Mouse (Mus musculus): ENCODE results near the gene Lysmd4. TPM values are rescaled to one million over a fixed set of nuclear protein-coding genes. Genes with fewer than 3 reads are reported as not detected.

Gene Lysmd4
- total and polyA plus RNA-seq, 3 experiments, result 4.0 to 12.0 (median 5.0) TPM

- DNase-seq (ENCODE audit: extremely low read depth), result no peak
- H3K27ac ChIP-seq (ENCODE audit: insufficient read depth, low read depth), result no peak overlapping the region
- peaks cover 5 to 28% of the 10 kb centered on the region in 2 experiments for H3K4me1 ChIP-seq (ENCODE audit: control insufficient read depth in 1 of 2, insufficient read depth in 2 of 2)
- H3K27me3 ChIP-seq (replicated peaks), result no peaks in the 10 kb centered on the region
- H3K79me2 ChIP-seq (replicated peaks; ENCODE audit: control insufficient read depth, extremely low read depth, insufficient read depth, poor library complexity, severe bottlenecking), result 0 out of 2 replicates have a peak, but pooled peaks cover 4% of the 10 kb centered on the region
- H3K4me2 ChIP-seq (ENCODE audit: insufficient read depth, low read depth, poor library complexity, severe bottlenecking), result no peak overlapping the region
- in situ Hi-C loops (cut with MboI; ENCODE audit: low pct_ligation_motif_present, low pct_unique_long_range_greater_than_20kb, low sequenced_read_pairs) (loop anchor here (25.0 kb wide), 2 partner anchors 126 to 276 kb away; partner anchors contain the start of gene Mef2a), dilution Hi-C loops (cut with MboI; ENCODE audit: extremely low pct_ligation_motif_present, extremely low pct_unique_long_range_greater_than_20kb, low sequenced_read_pairs) (no loop called here)
- no peaks in the 10 kb centered on the region for H3K9me3 ChIP-seq (replicated peaks; ENCODE audit: low read length)
- TF ChIP-seq RCOR1 (conservative IDR thresholded peaks at IDR 0.05; ENCODE audit: low read depth, low read length) (no peak), MYC (IDR thresholded peaks at IDR 0.05; ENCODE audit: low read depth, low read length) (no peak)
- H3K9ac ChIP-seq (ENCODE audit: insufficient read depth, low read depth), result no peak overlapping the region
- peaks cover 64 to 92% of the 10 kb centered on the region in 2 experiments for H3K36me3 ChIP-seq (replicated peaks in 1 of 2; ENCODE audit: control insufficient read depth in 1 of 2, insufficient read depth in 1 of 2, low read length in 1 of 2)
- no peak overlapping the region for H3K4me3 ChIP-seq (replicated peaks in 1 of 3; ENCODE audit: low read depth in 2 of 3, low read length in 2 of 3, poor library complexity in 1 of 3)
These were observed 14.0 kb downstream of the Lysmd4 start for GRCm38 (mm10) chr7:67236351-67236750.

- in situ Hi-C loops (cut with MboI; ENCODE audit: low pct_ligation_motif_present, low pct_unique_long_range_greater_than_20kb, low sequenced_read_pairs) (loop anchor here (25.0 kb wide), 2 partner anchors 125 to 275 kb away; partner anchors contain the start of gene Mef2a), dilution Hi-C loops (cut with MboI; ENCODE audit: extremely low pct_ligation_motif_present, extremely low pct_unique_long_range_greater_than_20kb, low sequenced_read_pairs) (no loop called here)
- TF ChIP-seq SMC3 (IDR thresholded peaks at IDR 0.05; ENCODE audit: low read depth, low read length) (no peak), HCFC1 (IDR thresholded peaks at IDR 0.05; ENCODE audit: low read depth, low read length) (no peak), MAZ (IDR thresholded peaks at IDR 0.05; ENCODE audit: low read depth, low read length) (no peak)
- no peak for DNase-seq (ENCODE audit: extremely low read depth)
- Histone ChIP-seq H3K27me3 (replicated peaks) (no peaks in the 10 kb centered on the region), H3K9ac (ENCODE audit: insufficient read depth, low read depth) (no peak overlapping the region), H3K9me3 (replicated peaks; ENCODE audit: low read length) (no peaks in the 10 kb centered on the region), H3K27ac (ENCODE audit: insufficient read depth, low read depth) (0 out of 2 replicates have a peak overlapping the region, but pooled peaks have one; percentile 46), H3K36me3 (replicated peaks in 1 of 2; ENCODE audit: control insufficient read depth in 1 of 2, insufficient read depth in 1 of 2, low read length in 1 of 2) (peaks cover 57 to 87% of the 10 kb centered on the region in 2 experiments), H3K4me1 (ENCODE audit: control insufficient read depth in 1 of 2, insufficient read depth in 2 of 2) (peaks cover 5 to 34% of the 10 kb centered on the region in 2 experiments), H3K79me2 (replicated peaks; ENCODE audit: control insufficient read depth, extremely low read depth, insufficient read depth, poor library complexity, severe bottlenecking) (0 out of 2 replicates have a peak, but pooled peaks cover 7% of the 10 kb centered on the region), H3K4me3 (replicated peaks in 1 of 3; ENCODE audit: low read depth in 2 of 3, low read length in 2 of 3, poor library complexity in 1 of 3) (no peak overlapping the region), H3K4me2 (ENCODE audit: insufficient read depth, low read depth, poor library complexity, severe bottlenecking) (no peak overlapping the region)
These were observed 15.4 kb downstream of the Lysmd4 start for GRCm38 (mm10) chr7:67237752-67238151.

- dilution Hi-C loops (cut with MboI; ENCODE audit: extremely low pct_ligation_motif_present, extremely low pct_unique_long_range_greater_than_20kb, low sequenced_read_pairs), result no loop called here
- TF ChIP-seq ZNF384 (IDR thresholded peaks at IDR 0.05; ENCODE audit: low read depth, low read length) (no peak), MEF2A (IDR thresholded peaks at IDR 0.05; ENCODE audit: borderline replicate concordance, low read depth, low read length) (no peak), JUND (conservative IDR thresholded peaks at IDR 0.05; ENCODE audit: low read depth, low read length) (no peak), IRF4 (IDR thresholded peaks at IDR 0.05; ENCODE audit: low read depth, low read length) (no peak), GABPA (IDR thresholded peaks at IDR 0.05; ENCODE audit: insufficient replicate concordance, low read depth, low read length) (no peak), EP300 (IDR thresholded peaks at IDR 0.05; ENCODE audit: low read length) (no peak), POLR2AphosphoS2 (IDR thresholded peaks at IDR 0.05; ENCODE audit: low read depth, low read length) (no peak), CTCF (conservative IDR thresholded peaks at IDR 0.05 in 1 of 2, IDR thresholded peaks at IDR 0.05 in 1 of 2; ENCODE audit: low read depth in 2 of 2, low read length in 2 of 2) (no peak), SIN3A (IDR thresholded peaks at IDR 0.05; ENCODE audit: low read length) (no peak), NELFE (IDR thresholded peaks at IDR 0.05; ENCODE audit: low read depth, low read length) (no peak), SMC3 (IDR thresholded peaks at IDR 0.05; ENCODE audit: low read depth, low read length) (no peak), ZMIZ1 (IDR thresholded peaks at IDR 0.05; ENCODE audit: low read depth, low read length) (no peak), USF1 (IDR thresholded peaks at IDR 0.05; ENCODE audit: low read depth, low read length) (no peak), TCF12 (IDR thresholded peaks at IDR 0.05; ENCODE audit: low read depth, low read length) (no peak), HCFC1 (IDR thresholded peaks at IDR 0.05; ENCODE audit: low read depth, low read length) (no peak), MAZ (IDR thresholded peaks at IDR 0.05; ENCODE audit: low read depth, low read length) (no peak), CHD1 (IDR thresholded peaks at IDR 0.05; ENCODE audit: low read depth, low read length) (no peak), RAD21 (IDR thresholded peaks at IDR 0.05; ENCODE audit: low read depth, low read length) (no peak), JUN (IDR thresholded peaks at IDR 0.05; ENCODE audit: insufficient read depth, low read depth, low read length) (no peak), BHLHE40 (IDR thresholded peaks at IDR 0.05; ENCODE audit: low read depth, low read length) (no peak)
- no peak overlapping the region for H3K4me2 ChIP-seq (ENCODE audit: insufficient read depth, low read depth, poor library complexity, severe bottlenecking)
- H3K9me3 ChIP-seq (replicated peaks; ENCODE audit: low read length), result no peaks in the 10 kb centered on the region
- H3K4me3 ChIP-seq (replicated peaks in 1 of 3; ENCODE audit: low read depth in 2 of 3, low read length in 2 of 3, poor library complexity in 1 of 3), result no peak overlapping the region
- H3K36me3 ChIP-seq (replicated peaks in 1 of 2; ENCODE audit: control insufficient read depth in 1 of 2, insufficient read depth in 1 of 2, low read length in 1 of 2), result peaks cover 31 to 64% of the 10 kb centered on the region in 2 experiments
- H3K79me2 ChIP-seq (replicated peaks; ENCODE audit: control insufficient read depth, extremely low read depth, insufficient read depth, poor library complexity, severe bottlenecking), result peaks cover 11% of the 10 kb centered on the region; the same call in 1 of the 2 replicates
- H3K27me3 ChIP-seq (replicated peaks), result no peaks in the 10 kb centered on the region
- H3K4me1 ChIP-seq (ENCODE audit: control insufficient read depth in 1 of 2, insufficient read depth in 2 of 2), result peaks cover 7 to 62% of the 10 kb centered on the region in 2 experiments
- no peak overlapping the region for H3K9ac ChIP-seq (ENCODE audit: insufficient read depth, low read depth)
- no peak for DNase-seq (ENCODE audit: extremely low read depth)
- in situ Hi-C loops (cut with MboI; ENCODE audit: low pct_ligation_motif_present, low pct_unique_long_range_greater_than_20kb, low sequenced_read_pairs), result loop anchor here (25.0 kb wide), 2 partner anchors 120 to 270 kb away; partner anchors contain the start of gene Mef2a
- H3K27ac ChIP-seq (ENCODE audit: insufficient read depth, low read depth), result no peak overlapping the region
These were observed 19.6 kb downstream of the Lysmd4 start for GRCm38 (mm10) chr7:67241969-67242368.

All from CH12.LX (cell line).